Mouse (Mus musculus): ENCODE measurements around the gene Cwc27.

DNA sequence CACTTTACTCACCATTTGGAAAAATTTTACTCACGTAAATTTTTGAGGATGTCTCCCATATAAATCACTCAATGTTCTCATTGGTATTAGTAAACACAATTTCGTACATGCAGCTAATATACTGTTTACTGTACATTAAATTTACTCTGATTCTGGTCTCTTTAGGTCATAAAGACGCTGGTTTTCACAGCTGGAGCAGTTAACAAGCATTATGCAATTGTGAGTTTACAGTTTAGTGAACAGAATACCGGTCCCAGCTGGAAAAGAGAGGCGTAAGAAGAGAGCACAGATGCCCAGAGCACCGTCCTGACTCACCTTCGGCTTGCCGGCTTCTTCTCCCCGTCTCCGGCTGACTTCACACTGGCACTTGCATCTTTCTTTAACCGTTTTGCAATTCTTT lies 24.8 kb downstream of the Cwc27 start, which contains the start of gene Srek1ip1:
- no peak for TF ChIP-seq POLR2A (IDR thresholded peaks at IDR 0.05; ENCODE audit: borderline replicate concordance, control insufficient read depth, low read depth, low read length)
- TF ChIP-seq CTCF (IDR thresholded peaks at IDR 0.05; ENCODE audit: control insufficient read depth, insufficient read depth, low read length) = no peak

All from bone marrow, adult 2 months (tissue).